Mouse (Mus musculus) embryonic fibroblast, embryonic 13.5 days (primary cell): ENCODE measurements at regions not wholly inside any gene's neighbourhood (a gene's known extent, or its start where the extent isn't known, plus 50 kb on each side); places are given as distances from the start of the nearest gene placed in this dataset.
A peak's percentile ranks its signal among the peaks of the same experiment; 100 is the strongest.

Experiments
- H3K27ac ChIP-seq: 2 replicates; pipeline ENCODE4 v1.5.1; 2012; ENCODE audit warnings: low read length, control low read depth, inconsistent platforms; ENCODE audit not compliant: insufficient read depth
- H3K4me1 ChIP-seq: 2 replicates; pipeline ENCODE4 v1.6.1; 2011; ENCODE audit warnings: low read length; ENCODE audit not compliant: control insufficient read depth, insufficient read depth
- H3K4me3 ChIP-seq: 2 replicates; pipeline ENCODE4 v1.5.1; 2011; ENCODE audit warnings: mild to moderate bottlenecking, control low read depth, low read length; ENCODE audit not compliant: insufficient read depth
- CTCF ChIP-seq: IDR thresholded peaks from 2 replicates; pipeline ENCODE4 v1.5.1; 2011; ENCODE audit warnings: mild to moderate bottlenecking, control low read depth, low read length, moderate library complexity, borderline replicate concordance; ENCODE audit not compliant: insufficient read depth
- POLR2A ChIP-seq: IDR thresholded peaks from 2 replicates; pipeline ENCODE4 v1.6.1; 2011; ENCODE audit warnings: low read depth, mild to moderate bottlenecking, control low read depth, low read length, moderate library complexity

- TF ChIP-seq POLR2A (no peak), CTCF (no peak)
- no peaks in the 10 kb centered on the region for H3K4me1 ChIP-seq
- no peak overlapping the region for H3K27ac ChIP-seq
- no peak overlapping the region for H3K4me3 ChIP-seq
Measured at GRCm38 (mm10) chr8:11977121-11977520, 136.8 kb downstream of the Tex29 start.

GRCm38 (mm10) chr8:11979056-11979455 is 138.8 kb downstream of the Tex29 start:
- Histone ChIP-seq H3K4me1 (no peaks in the 10 kb centered on the region), H3K27ac (no peak overlapping the region), H3K4me3 (no peak overlapping the region)
- TF ChIP-seq POLR2A (no peak), CTCF (no peak)

GRCm38 (mm10) chr8:11981458-11981857 is 141.2 kb downstream of the Tex29 start:
- no peak for TF ChIP-seq CTCF
- TF ChIP-seq POLR2A, result no peak
- Histone ChIP-seq H3K27ac (no peak overlapping the region), H3K4me1 (no peaks in the 10 kb centered on the region), H3K4me3 (no peak overlapping the region)

- Histone ChIP-seq H3K4me1 (no peaks in the 10 kb centered on the region), H3K4me3 (no peak overlapping the region), H3K27ac (no peak overlapping the region)
- TF ChIP-seq CTCF (no peak), POLR2A (no peak)
Measured at GRCm38 (mm10) chr8:11990024-11990423, 149.8 kb downstream of the Tex29 start.

GRCm38 (mm10) chr8:11999736-12000458 is 159.6 kb downstream of the Tex29 start:
- TF ChIP-seq POLR2A (no peak), CTCF (peak; percentile 45; the same call in 1 of the 2 replicates)
- no peaks in the 10 kb centered on the region for H3K4me1 ChIP-seq
- no peak overlapping the region for H3K4me3 ChIP-seq
- no peak overlapping the region for H3K27ac ChIP-seq

GRCm38 (mm10) chr8:12000459-12000789 is 160.2 kb downstream of the Tex29 start:
- no peak overlapping the region for H3K27ac ChIP-seq
- TF ChIP-seq CTCF (no peak), POLR2A (no peak)
- no peak overlapping the region for H3K4me3 ChIP-seq
- H3K4me1 ChIP-seq, result no peaks in the 10 kb centered on the region

- Histone ChIP-seq H3K27ac (no peak overlapping the region), H3K4me1 (no peaks in the 10 kb centered on the region), H3K4me3 (no peak overlapping the region)
- TF ChIP-seq CTCF, result no peak
Measured at GRCm38 (mm10) chr8:12004241-12004640, 164.0 kb downstream of the Tex29 start.

- H3K4me3 ChIP-seq, result no peak overlapping the region
- no peaks in the 10 kb centered on the region for H3K4me1 ChIP-seq
- TF ChIP-seq CTCF, result no peak
- no peak for TF ChIP-seq POLR2A
- H3K27ac ChIP-seq, result no peak overlapping the region
Measured at GRCm38 (mm10) chr8:12012769-12013168, 172.5 kb downstream of the Tex29 start.

- no peaks in the 10 kb centered on the region for H3K4me1 ChIP-seq
- H3K4me3 ChIP-seq, result no peak overlapping the region
- H3K27ac ChIP-seq, result no peak overlapping the region
- TF ChIP-seq CTCF (no peak), POLR2A (no peak)
Measured at GRCm38 (mm10) chr8:12017750-12018149, 177.5 kb downstream of the Tex29 start.

- TF ChIP-seq POLR2A (no peak), CTCF (no peak)
- no peak overlapping the region for H3K4me3 ChIP-seq
- H3K27ac ChIP-seq, result no peak overlapping the region
- H3K4me1 ChIP-seq, result no peaks in the 10 kb centered on the region
Measured at GRCm38 (mm10) chr8:12019272-12019671, 179.0 kb downstream of the Tex29 start.
